Mouse (Mus musculus): ENCODE measurements around the gene Fndc5. TPM values are rescaled to one million over a fixed set of nuclear protein-coding genes. Genes with fewer than 3 reads are reported as not detected.
A peak's percentile ranks its signal among the peaks of the same experiment; 100 is the strongest.

Fndc5 gene
- polyA plus RNA-seq (2012; rRNA removed): 9.1 and 11.0 TPM in 2 replicates

GRCm38 (mm10) chr4:129136579-129137391 lies at the start of gene Fndc5:
Gene Fndc5, plus strand, starts transcription at chr4:129136999.
- Histone ChIP-seq H3K4me3 (ENCODE audit: control insufficient read depth, low read depth, low read length) (peak within 1 kb of the TSS; percentile 52), H3K27me3 (ENCODE audit: control insufficient read depth, insufficient read depth, low read length) (no peaks in the 10 kb centered on the region), H3K27ac (ENCODE audit: control insufficient read depth, insufficient read depth, low read depth, low read length) (0 out of 2 replicates have a peak within 1 kb of the TSS, but pooled peaks have one; percentile 23), H3K4me1 (ENCODE audit: control insufficient read depth, insufficient read depth, low read length) (peaks cover 8% of the 10 kb centered on the region), H3K36me3 (ENCODE audit: control insufficient read depth, insufficient read depth, low read length) (no peaks in the 10 kb centered on the region)
- no peak for TF ChIP-seq CTCF (IDR thresholded peaks at IDR 0.05; ENCODE audit: control insufficient read depth, insufficient read depth, insufficient replicate concordance, low read depth, low read length)
- TF ChIP-seq POLR2A (IDR thresholded peaks at IDR 0.05; ENCODE audit: control insufficient read depth, low read depth, low read length): no peak

- no peak for TF ChIP-seq POLR2A (IDR thresholded peaks at IDR 0.05; ENCODE audit: control insufficient read depth, low read depth, low read length)
- no peak for TF ChIP-seq CTCF (IDR thresholded peaks at IDR 0.05; ENCODE audit: control insufficient read depth, insufficient read depth, insufficient replicate concordance, low read depth, low read length)
- no peaks in the 10 kb centered on the region for H3K36me3 ChIP-seq (ENCODE audit: control insufficient read depth, insufficient read depth, low read length)
- no peak overlapping the region for H3K27ac ChIP-seq (ENCODE audit: control insufficient read depth, insufficient read depth, low read depth, low read length)
- no peaks in the 10 kb centered on the region for H3K4me1 ChIP-seq (ENCODE audit: control insufficient read depth, insufficient read depth, low read length)
- H3K27me3 ChIP-seq (ENCODE audit: control insufficient read depth, insufficient read depth, low read length): no peaks in the 10 kb centered on the region
- no peak overlapping the region for H3K4me3 ChIP-seq (ENCODE audit: control insufficient read depth, low read depth, low read length)
Observed at GRCm38 (mm10) chr4:129087850-129088249, 48.9 kb upstream of the Fndc5 start.

DNA sequence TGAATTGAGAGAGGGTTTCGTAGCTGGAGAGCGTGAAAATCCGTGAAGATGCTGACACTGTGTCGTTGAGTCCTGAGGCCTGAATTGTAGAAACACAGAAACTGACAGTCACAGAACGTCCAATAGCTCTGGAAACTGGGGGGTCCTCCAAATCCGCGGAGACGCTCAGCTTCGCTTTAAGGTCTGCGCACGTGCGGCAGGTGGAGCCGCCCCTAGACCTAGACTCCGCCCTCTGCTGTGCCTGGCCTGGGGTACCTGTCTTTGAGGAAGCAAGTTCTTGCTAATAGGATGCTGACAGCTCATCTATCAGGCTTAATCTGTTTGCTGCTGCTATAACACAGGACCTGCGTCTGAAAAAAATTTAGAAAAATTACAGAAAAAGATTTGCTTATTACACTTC lies 41.5 kb upstream of the Fndc5 start:
- H3K4me3 ChIP-seq (ENCODE audit: control insufficient read depth, low read depth, low read length): no peak overlapping the region
- TF ChIP-seq POLR2A (IDR thresholded peaks at IDR 0.05; ENCODE audit: control insufficient read depth, low read depth, low read length) (no peak), CTCF (IDR thresholded peaks at IDR 0.05; ENCODE audit: control insufficient read depth, insufficient read depth, insufficient replicate concordance, low read depth, low read length) (no peak)

GRCm38 (mm10) chr4:129097006-129097405 lies 39.8 kb upstream of the Fndc5 start:
- Histone ChIP-seq H3K4me1 (ENCODE audit: control insufficient read depth, insufficient read depth, low read length) (no peaks in the 10 kb centered on the region; the same call in 1 of the 2 replicates), H3K4me3 (ENCODE audit: control insufficient read depth, low read depth, low read length) (no peak overlapping the region), H3K27ac (ENCODE audit: control insufficient read depth, insufficient read depth, low read depth, low read length) (no peak overlapping the region), H3K36me3 (ENCODE audit: control insufficient read depth, insufficient read depth, low read length) (no peaks in the 10 kb centered on the region), H3K27me3 (ENCODE audit: control insufficient read depth, insufficient read depth, low read length) (no peaks in the 10 kb centered on the region)
- TF ChIP-seq CTCF (IDR thresholded peaks at IDR 0.05; ENCODE audit: control insufficient read depth, insufficient read depth, insufficient replicate concordance, low read depth, low read length) (peak; percentile 38; the same call in 1 of the 2 replicates), POLR2A (IDR thresholded peaks at IDR 0.05; ENCODE audit: control insufficient read depth, low read depth, low read length) (no peak)

More for the DNA sequence above, 41.5 kb upstream of the Fndc5 start:
- no peaks in the 10 kb centered on the region for H3K36me3 ChIP-seq (ENCODE audit: control insufficient read depth, insufficient read depth, low read length)
- H3K27ac ChIP-seq (ENCODE audit: control insufficient read depth, insufficient read depth, low read depth, low read length): no peak overlapping the region
- H3K27me3 ChIP-seq (ENCODE audit: control insufficient read depth, insufficient read depth, low read length): no peaks in the 10 kb centered on the region
- no peaks in the 10 kb centered on the region; the same call in 1 of the 2 replicates for H3K4me1 ChIP-seq (ENCODE audit: control insufficient read depth, insufficient read depth, low read length)

DNA sequence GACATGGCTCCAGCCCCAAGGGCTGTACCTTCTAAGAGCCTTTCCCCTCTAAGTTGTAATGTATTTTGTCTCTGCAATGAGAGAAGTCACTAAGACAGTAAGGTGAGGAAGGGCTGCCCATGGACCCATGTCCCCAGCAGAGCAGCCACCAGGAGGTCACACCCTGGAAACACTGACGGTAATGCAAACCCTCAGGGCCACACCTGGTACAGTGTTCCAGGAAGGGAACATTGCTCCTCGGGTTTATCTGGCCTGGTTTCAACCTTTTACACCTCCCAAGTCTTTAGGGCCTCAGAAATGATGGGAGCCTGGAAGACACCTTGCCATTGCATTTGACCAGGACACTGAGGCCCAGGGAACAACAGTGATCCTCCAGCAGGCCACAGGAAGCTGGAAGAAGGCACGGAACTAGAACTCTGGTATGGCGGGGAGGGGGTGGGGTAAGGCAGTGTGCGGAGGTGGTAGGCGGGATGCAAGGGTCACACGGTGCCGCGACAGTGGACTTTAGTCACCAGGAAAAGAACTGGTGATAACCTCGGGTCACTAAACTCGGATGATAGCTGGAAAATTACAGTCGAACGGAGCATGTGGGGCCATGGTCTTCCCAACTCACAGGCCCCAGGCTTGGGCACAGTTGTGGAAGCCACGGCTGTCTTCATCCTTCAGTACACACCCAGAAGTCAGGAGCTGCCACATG lies 34.5 kb upstream of the Fndc5 start:
- H3K27me3 ChIP-seq (ENCODE audit: control insufficient read depth, insufficient read depth, low read length): no peaks in the 10 kb centered on the region
- no peaks in the 10 kb centered on the region for H3K36me3 ChIP-seq (ENCODE audit: control insufficient read depth, insufficient read depth, low read length)
- H3K4me3 ChIP-seq (ENCODE audit: control insufficient read depth, low read depth, low read length): no peak overlapping the region
- H3K4me1 ChIP-seq (ENCODE audit: control insufficient read depth, insufficient read depth, low read length): peaks cover 5% of the 10 kb centered on the region; the same call in 1 of the 2 replicates
- TF ChIP-seq POLR2A (IDR thresholded peaks at IDR 0.05; ENCODE audit: control insufficient read depth, low read depth, low read length) (no peak), CTCF (IDR thresholded peaks at IDR 0.05; ENCODE audit: control insufficient read depth, insufficient read depth, insufficient replicate concordance, low read depth, low read length) (no peak)
- H3K27ac ChIP-seq (ENCODE audit: control insufficient read depth, insufficient read depth, low read depth, low read length): no peak overlapping the region

- no peak for TF ChIP-seq CTCF (IDR thresholded peaks at IDR 0.05; ENCODE audit: control insufficient read depth, insufficient read depth, insufficient replicate concordance, low read depth, low read length)
- no peak for TF ChIP-seq POLR2A (IDR thresholded peaks at IDR 0.05; ENCODE audit: control insufficient read depth, low read depth, low read length)
- no peak within 1 kb of the TSS for H3K4me3 ChIP-seq (ENCODE audit: control insufficient read depth, low read depth, low read length)
- no peak within 1 kb of the TSS for H3K27ac ChIP-seq (ENCODE audit: control insufficient read depth, insufficient read depth, low read depth, low read length)
- no peaks in the 10 kb centered on the region for H3K36me3 ChIP-seq (ENCODE audit: control insufficient read depth, insufficient read depth, low read length)
- H3K27me3 ChIP-seq (ENCODE audit: control insufficient read depth, insufficient read depth, low read length): no peaks in the 10 kb centered on the region
- H3K4me1 ChIP-seq (ENCODE audit: control insufficient read depth, insufficient read depth, low read length): peaks cover 5% of the 10 kb centered on the region; the same call in 1 of the 2 replicates
Observed at GRCm38 (mm10) chr4:129105356-129105755, 31.4 kb upstream of the Fndc5 start, which contains the start of gene Tmem54. Gene Tmem54, plus strand, starts transcription at chr4:129105548.

- no peak overlapping the region for H3K4me3 ChIP-seq (ENCODE audit: control insufficient read depth, low read depth, low read length)
- no peak overlapping the region for H3K27ac ChIP-seq (ENCODE audit: control insufficient read depth, insufficient read depth, low read depth, low read length)
- no peak for TF ChIP-seq POLR2A (IDR thresholded peaks at IDR 0.05; ENCODE audit: control insufficient read depth, low read depth, low read length)
- no peaks in the 10 kb centered on the region for H3K27me3 ChIP-seq (ENCODE audit: control insufficient read depth, insufficient read depth, low read length)
- no peaks in the 10 kb centered on the region for H3K36me3 ChIP-seq (ENCODE audit: control insufficient read depth, insufficient read depth, low read length)
- H3K4me1 ChIP-seq (ENCODE audit: control insufficient read depth, insufficient read depth, low read length): peaks cover 5% of the 10 kb centered on the region; the same call in 1 of the 2 replicates
Observed at GRCm38 (mm10) chr4:129106073-129106472, 30.7 kb upstream of the Fndc5 start.
